Mouse (Mus musculus): Measurements from ENCODE around the gene Tmcc3. TPM values are rescaled to one million over a fixed set of nuclear protein-coding genes. Genes with fewer than 3 reads are reported as not detected.

Gene Tmcc3
- 0.15 and 11.3 TPM in 2 replicates for total RNA-seq (2017)

DNA sequence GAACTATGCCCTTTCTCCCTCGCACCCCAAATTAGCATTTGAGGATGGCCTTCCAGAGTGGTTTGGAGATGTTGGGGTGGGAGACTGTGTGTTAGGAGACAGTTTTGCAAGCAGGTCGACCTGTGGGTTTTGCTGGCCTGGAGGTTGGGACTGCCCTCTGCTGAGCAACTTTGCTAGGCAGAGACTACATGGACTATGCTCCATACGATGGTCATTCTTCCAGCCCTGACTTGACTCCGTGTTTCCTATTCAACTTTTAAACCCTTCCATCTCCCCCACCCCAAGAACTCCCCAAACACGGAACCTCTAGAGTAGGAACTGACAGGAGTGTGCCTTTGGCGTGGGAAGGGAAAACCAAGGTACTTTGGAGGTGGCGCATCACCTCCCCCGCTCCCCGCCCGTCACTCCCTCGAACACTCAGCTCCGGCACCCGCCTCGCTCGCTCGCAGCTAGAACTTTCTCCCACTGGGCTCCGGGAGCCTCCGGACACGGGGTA, at the start of gene Tmcc3:
TSS of gene Tmcc3 (plus strand) at position 439 of the 496 bp plus-strand sequence.
- ATAC-seq (replicated peaks in 1 of 2; ENCODE audit: insufficient read depth in 1 of 2, low FRiP score in 2 of 2, low TSS enrichment in 1 of 2, low read depth in 1 of 2, poor library complexity in 2 of 2, severe bottlenecking in 2 of 2): peak; percentile 12 to 22; a peak in 2 of 4 replicates

DNA sequence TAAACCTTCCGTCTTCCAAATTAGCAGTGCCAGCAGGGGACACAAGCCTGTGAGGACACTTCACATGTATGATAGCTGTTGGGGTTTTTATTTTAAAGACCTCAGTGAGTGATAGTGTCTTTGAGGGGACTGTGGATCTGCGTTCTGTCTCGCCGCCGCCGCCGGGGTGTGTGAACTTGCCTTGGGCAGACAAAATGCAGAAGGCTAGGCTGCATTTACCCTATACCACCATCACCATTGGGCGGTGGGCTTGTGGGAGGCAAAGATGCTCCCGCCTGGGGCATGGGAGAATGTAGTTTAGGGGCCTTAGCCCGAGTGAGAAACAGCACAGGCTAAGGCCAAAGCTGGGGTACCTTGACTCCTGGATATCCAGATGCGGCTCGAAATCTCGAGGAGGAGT, 49.1 kb upstream of the Tmcc3 start:
- no peak for ATAC-seq (replicated peaks in 1 of 2; ENCODE audit: insufficient read depth in 1 of 2, low FRiP score in 2 of 2, low TSS enrichment in 1 of 2, low read depth in 1 of 2, poor library complexity in 2 of 2, severe bottlenecking in 2 of 2)

DNA sequence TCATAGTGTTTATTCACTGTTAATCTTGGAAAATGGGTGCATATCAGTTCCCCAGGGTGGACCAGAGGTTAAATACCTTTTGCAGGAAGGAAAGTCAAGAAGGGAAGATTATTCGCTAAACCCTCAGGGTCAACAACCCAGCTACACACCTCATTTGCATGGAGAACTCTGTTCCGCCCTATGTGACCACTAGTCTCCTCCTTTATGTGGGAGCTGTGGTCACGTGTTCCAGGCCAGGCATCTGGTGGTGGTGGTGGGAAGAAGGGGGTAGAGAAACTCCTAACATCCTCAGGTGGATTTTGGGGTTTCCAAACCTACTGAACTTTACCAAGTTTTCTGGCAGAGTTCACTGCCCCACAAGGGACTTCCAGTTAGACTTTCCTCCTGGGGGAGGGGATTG, 48.5 kb upstream of the Tmcc3 start:
- ATAC-seq (replicated peaks in 1 of 2; ENCODE audit: insufficient read depth in 1 of 2, low FRiP score in 2 of 2, low TSS enrichment in 1 of 2, low read depth in 1 of 2, poor library complexity in 2 of 2, severe bottlenecking in 2 of 2): no peak

DNA sequence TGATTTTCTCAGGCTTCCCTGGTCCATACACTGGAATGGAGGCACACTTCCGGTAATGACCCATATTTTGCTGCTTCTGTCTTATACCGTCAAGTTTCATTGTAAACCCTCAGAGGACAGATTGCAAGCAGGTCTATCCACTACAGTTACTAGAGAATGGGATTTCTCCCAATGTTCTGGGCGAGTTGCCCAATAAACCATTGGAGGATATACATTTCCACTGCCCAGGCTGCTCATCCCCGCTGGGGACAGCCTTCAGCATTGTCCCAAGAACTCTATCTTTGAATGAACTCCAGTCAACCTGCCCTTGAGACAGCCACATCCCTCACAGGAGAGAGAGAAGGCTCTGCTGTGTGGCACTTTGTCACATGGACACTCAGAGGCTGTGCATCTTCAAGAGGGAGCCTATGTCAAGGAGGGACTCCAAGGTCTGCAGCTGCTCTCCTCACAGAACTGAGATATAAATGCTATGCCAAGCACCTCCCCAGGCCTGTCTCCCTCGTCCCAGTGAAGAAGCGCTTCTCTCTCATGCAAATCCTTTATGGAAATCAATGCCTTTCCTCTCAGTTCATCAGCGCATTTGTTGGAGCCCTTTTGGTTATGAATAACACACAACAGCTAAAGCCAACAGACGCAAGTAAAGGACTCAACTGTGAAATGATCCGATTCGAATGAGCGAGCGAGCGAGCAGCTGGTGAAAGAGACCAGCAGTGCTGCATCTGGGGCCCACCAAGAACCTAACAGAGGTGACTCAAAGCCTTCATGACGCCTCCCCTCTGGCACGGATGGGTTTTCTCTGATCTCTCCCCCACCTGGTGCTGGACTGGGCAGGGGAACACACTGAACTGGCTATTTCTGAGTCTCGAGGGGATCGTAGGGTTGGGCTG, 45.9 kb upstream of the Tmcc3 start:
- no peak for ATAC-seq (replicated peaks in 1 of 2; ENCODE audit: insufficient read depth in 1 of 2, low FRiP score in 2 of 2, low TSS enrichment in 1 of 2, low read depth in 1 of 2, poor library complexity in 2 of 2, severe bottlenecking in 2 of 2)

DNA sequence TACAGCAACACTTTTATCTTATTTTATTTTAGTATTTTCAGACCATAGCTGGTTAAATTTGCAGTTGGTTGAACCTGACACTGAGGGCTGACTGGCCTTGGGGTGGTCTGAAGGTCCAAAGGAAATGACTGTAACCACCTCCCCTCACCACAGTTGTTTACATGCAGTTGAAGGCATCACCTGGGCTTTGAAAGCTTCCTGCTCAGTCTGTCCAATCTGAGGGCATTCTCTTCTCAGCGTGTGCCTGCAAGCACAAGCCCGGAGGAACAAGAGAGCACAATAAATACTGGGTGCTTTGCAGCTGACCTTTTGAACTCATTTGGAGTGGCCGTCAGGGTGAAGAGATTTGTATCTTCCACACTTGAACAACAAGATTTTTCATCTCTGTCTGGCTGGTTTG, 36.4 kb upstream of the Tmcc3 start:
- ATAC-seq (replicated peaks in 1 of 2; ENCODE audit: insufficient read depth in 1 of 2, low FRiP score in 2 of 2, low TSS enrichment in 1 of 2, low read depth in 1 of 2, poor library complexity in 2 of 2, severe bottlenecking in 2 of 2): no peak

DNA sequence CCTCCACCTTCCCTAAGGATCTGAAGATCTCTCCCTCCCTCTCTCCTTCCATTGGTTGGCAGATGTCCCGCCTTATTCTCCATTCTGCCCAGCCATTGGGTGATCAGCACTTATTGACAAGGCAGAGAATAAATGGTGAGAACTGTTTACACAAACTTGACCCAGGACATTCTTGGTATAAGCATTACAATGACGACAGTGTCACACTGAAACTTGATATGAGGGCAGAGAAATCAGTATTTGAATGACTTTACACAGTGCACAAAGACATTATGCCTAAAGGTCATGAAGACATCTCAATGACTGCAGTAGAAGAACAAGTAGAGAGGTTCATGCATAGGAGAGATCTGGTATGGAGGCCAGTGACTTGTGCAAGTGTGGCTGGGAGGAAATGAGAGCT, 35.2 kb upstream of the Tmcc3 start:
- no peak for ATAC-seq (replicated peaks in 1 of 2; ENCODE audit: insufficient read depth in 1 of 2, low FRiP score in 2 of 2, low TSS enrichment in 1 of 2, low read depth in 1 of 2, poor library complexity in 2 of 2, severe bottlenecking in 2 of 2)

DNA sequence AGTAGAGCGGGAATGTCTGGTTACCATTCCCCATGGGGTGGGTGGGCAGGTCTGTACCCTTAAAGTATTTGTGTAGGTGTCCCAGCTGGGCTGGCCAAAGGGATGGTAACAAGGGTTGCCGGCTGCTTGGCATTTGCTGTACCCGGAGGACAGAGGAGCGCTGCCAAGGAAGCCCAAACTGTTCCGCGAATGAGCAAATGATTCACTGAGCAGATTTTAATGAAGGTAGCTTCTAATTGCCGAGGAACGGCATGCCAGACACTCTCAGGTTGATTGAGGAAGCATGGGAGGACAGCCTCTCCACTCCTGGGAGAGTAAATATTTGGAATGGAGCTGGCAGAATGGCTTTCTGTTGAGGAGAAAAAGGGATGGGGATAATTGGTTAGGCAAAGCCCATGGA, 29.6 kb upstream of the Tmcc3 start:
- no peak for ATAC-seq (replicated peaks in 1 of 2; ENCODE audit: insufficient read depth in 1 of 2, low FRiP score in 2 of 2, low TSS enrichment in 1 of 2, low read depth in 1 of 2, poor library complexity in 2 of 2, severe bottlenecking in 2 of 2)

DNA sequence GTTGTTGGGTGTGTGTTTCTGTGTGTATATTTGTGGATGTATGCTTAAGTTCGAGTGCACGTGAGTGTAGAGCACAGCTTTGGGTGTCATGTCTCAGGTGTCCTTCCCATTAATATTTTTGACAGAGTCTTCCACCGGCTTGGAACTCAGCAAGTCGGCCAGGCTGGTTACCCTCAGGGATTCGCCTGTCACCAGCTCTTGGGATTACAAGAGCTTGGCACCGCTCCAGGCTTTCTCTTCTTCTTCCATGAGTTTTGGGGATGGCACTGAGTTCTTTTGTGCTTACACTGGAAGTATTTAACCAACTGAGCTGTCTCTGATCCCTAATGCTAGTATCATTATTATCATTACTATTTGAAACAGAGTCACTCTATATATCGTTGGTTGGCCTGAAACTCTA, 29.0 kb upstream of the Tmcc3 start:
- ATAC-seq (replicated peaks in 1 of 2; ENCODE audit: insufficient read depth in 1 of 2, low FRiP score in 2 of 2, low TSS enrichment in 1 of 2, low read depth in 1 of 2, poor library complexity in 2 of 2, severe bottlenecking in 2 of 2): no peak

DNA sequence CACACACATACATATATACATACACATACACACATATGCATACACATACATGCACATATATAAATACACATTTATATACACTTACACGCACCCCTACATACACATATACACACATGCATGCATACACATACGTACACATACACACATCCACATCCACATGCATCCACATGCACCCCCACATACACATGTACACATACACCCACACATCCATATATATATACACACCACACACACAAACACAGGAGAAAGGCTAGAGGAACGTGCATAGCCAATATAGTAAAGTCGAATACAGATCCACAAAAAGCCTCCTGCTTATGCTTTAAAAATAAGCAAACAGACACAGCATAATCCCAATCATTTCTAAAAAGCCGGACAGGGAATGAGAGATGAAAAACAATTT, 17.3 kb upstream of the Tmcc3 start:
- ATAC-seq (replicated peaks in 1 of 2; ENCODE audit: insufficient read depth in 1 of 2, low FRiP score in 2 of 2, low TSS enrichment in 1 of 2, low read depth in 1 of 2, poor library complexity in 2 of 2, severe bottlenecking in 2 of 2): no peak

DNA sequence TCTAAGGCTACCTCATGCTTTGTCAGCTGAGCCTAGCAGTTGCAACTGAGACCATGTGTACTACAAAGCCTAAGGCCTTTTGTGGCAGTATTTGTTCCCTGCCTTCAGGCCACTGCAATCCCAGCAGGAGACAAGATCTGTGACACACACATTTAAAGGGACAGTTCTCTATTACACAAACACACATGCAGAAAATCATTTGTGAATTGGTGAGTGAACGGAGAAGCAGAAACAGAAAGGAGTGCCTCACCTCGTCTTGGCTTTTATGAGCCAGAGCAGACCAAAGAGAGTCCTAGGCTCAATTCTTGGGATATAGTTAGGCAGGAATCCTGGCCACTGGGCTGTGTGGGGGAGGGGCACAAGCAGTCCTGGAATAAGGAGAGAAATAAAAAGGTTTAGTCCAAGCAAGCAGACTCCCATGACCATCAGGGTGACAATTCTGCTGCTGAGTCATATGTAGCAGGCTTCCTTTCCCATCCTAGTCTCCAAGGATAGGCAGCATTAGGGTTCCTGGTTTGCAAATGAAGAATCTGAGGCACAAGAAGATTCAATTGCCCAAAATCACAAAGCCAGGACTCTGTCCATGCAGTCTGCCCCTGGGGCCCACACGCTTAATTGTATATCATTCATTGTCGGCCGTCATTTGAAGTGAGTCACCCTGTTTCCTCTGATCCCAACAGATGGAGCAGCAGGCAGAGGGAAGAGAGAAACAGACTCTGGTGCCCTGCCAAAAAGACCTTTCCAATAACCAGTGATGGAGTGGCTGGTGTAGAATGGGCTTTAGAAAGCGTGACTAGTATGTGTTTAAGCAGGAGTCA, 16.6 kb upstream of the Tmcc3 start:
- no peak for ATAC-seq (replicated peaks in 1 of 2; ENCODE audit: insufficient read depth in 1 of 2, low FRiP score in 2 of 2, low TSS enrichment in 1 of 2, low read depth in 1 of 2, poor library complexity in 2 of 2, severe bottlenecking in 2 of 2)

DNA sequence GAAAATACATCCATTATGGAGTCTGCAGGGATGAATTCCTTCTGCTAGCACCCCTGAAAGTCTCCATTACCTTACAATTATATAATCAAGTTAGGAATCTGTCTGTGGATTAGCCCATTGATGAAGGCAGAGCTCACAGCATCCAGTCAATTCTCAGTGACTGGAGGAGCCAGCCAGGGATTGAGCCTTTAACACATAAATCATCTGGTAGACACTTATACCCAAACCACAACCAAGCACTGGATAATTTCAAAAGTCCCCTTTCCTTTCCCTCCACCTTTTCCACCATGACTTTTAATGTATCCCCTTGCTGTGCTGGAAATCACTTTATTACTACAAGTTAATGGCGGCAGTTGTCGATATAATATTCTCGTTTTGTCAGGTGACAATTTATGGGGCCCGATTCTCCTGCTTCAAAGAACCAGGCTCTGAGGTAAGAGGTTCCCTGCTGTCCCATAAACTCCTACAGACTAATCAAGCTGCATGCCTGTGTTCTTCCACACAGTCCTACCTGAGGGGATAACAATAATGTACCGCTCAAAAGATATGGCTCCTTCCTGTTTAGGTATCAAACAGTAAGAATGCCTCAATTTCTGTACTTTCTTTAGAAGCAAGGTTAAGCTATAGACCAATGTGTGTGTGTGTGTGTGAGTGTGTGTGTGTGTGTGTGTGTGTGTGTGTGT, 15.7 kb upstream of the Tmcc3 start:
- no peak for ATAC-seq (replicated peaks in 1 of 2; ENCODE audit: insufficient read depth in 1 of 2, low FRiP score in 2 of 2, low TSS enrichment in 1 of 2, low read depth in 1 of 2, poor library complexity in 2 of 2, severe bottlenecking in 2 of 2)

DNA sequence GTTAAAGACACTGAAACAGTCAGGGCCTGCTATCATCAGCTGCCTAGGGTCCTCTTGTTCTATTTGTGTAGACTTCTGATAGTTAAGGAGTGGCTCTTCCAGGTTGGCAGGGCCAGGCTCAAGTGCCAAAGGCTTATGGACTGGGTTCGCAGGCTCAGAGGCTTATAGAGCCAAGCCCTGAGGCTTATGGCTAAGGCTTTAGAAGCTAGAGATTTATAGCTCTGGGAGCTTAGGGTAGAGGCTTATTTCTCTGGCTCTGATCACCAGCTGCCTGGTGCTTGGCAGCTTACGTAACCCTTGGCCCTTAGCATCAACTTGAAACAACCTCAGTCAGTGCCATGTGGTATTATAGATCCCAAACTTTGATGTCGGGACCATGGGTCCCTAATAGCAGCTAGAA, 13.3 kb upstream of the Tmcc3 start, which contains the start of gene Gm4792:
TSS of gene Gm4792 (minus strand) at position 233 of the 400 bp plus-strand sequence.
- ATAC-seq (replicated peaks in 1 of 2; ENCODE audit: insufficient read depth in 1 of 2, low FRiP score in 2 of 2, low TSS enrichment in 1 of 2, low read depth in 1 of 2, poor library complexity in 2 of 2, severe bottlenecking in 2 of 2): no peak

DNA sequence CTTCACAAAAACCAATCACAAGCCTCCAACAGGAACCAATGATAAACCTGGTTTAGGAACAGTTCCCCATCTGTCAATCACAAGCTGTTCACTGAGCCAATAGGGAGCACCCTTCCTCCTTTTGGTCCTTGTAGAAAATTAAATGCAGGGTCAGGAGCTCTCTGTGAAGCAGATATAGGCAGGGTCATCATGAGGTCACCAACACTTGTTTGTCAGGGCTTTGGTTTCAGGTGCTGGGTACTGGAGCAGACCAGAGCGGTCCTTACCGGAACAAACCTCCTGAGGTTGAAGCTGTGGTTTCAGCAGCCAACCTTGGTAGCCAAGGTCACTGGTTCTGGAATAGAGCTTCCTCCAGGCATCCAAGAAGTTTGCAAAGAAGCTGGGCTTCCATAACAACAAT, 12.4 kb upstream of the Tmcc3 start:
- ATAC-seq (replicated peaks in 1 of 2; ENCODE audit: insufficient read depth in 1 of 2, low FRiP score in 2 of 2, low TSS enrichment in 1 of 2, low read depth in 1 of 2, poor library complexity in 2 of 2, severe bottlenecking in 2 of 2): no peak

DNA sequence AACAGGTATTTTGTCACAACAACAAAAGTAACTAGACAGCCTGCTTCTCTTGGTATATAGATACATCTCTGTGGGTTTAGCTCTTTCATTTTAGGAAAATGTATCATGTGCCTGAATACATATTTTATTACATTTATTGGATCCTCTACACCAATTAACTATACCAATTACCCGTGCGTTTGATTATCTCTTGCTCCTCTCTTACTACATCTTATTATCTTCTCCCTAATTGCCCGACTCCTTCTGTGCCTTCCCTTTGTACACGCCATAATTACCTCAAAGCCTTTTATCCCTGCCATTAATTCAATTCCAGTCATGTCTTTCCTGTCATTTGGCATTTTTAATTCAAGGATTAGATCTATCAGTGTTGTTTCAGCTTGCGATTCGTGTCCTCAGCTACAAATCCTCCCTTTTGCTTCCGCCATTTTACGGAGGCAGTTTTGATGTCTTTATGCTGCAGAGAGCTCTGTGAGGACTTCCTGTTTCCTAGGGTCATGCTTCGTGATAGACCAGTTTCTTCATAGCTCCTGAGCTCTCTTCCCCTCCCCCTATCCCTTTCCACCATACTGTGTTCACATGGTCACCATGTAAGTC, 7.6 kb upstream of the Tmcc3 start:
- no peak for ATAC-seq (replicated peaks in 1 of 2; ENCODE audit: insufficient read depth in 1 of 2, low FRiP score in 2 of 2, low TSS enrichment in 1 of 2, low read depth in 1 of 2, poor library complexity in 2 of 2, severe bottlenecking in 2 of 2)

DNA sequence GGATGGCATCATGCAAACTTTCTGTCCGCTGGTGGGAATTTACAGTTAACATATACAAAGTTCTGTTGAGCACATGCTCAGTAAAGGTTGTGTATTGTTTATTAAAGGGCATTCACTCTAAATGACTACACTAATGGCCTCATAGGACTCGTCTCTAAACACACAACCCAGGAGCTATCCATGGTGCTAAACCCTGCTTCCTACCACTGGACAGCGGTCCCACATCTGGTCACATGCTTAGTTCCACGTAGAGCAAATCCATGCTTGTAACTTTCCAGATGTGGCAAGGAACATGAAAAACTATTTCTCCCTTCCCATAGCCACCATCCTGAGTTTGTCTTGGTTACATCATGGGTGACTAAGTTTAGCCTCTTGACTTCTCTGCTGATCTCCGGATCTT, 6.2 kb upstream of the Tmcc3 start:
- no peak for ATAC-seq (replicated peaks in 1 of 2; ENCODE audit: insufficient read depth in 1 of 2, low FRiP score in 2 of 2, low TSS enrichment in 1 of 2, low read depth in 1 of 2, poor library complexity in 2 of 2, severe bottlenecking in 2 of 2)

DNA sequence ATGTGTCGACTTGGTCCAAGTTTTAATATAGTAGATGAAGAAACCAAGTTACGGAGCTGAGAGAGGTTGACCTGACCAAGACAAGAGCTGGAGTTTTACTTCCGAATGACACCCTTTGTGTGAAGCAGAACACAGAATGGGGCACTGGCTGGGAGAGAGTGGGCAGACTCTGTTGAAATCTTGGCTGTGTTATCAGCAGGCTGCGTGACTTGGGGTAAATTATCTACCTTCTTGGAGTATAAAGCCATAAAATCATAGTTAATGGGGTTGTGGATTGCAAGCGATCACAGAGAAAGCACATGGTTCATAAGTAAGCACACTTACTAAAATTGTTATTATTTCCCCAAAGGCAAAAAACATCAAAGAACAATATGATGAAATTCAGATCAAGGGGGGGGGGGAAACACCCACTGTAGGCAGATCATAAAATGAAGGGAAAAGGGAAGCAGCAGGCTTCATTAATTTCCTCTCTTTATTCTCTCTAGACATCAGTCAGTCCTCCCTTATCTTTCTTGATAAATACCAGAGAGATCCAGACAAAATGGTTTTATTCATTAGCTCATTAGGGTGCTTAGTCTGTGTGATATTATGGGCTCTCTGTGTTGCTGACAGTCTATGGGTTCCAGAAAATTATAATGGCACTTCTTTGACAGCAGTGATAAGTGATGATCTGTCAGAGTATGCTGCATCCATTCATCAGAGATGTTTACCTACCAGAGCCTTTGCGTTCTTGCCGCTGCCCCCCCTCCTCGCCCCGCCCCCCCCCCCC, 1.1 kb upstream of the Tmcc3 start:
- ATAC-seq (replicated peaks in 1 of 2; ENCODE audit: insufficient read depth in 1 of 2, low FRiP score in 2 of 2, low TSS enrichment in 1 of 2, low read depth in 1 of 2, poor library complexity in 2 of 2, severe bottlenecking in 2 of 2): no peak
